15 mouse cellular contexts compared by ENCODE assay signal in genomic region chr6:54099659-54100058, GRCm38 (mm10).
DNase-seq lines count a peak whose midpoint lies in the region; ATAC-seq lines count a peak whose summit lies in the region.
"Had no signal": no experiment of that assay in that cellular context is flagged by ENCODE, and none has a peak within 500 bp of the region (broad histone marks: within the 10 kb centered on the region; RNA-seq: fewer than 3 reads in every experiment).

No protein-coding gene starts in this region.

- no peaks in the 10 kb centered on the region for H3K36me3 ChIP-seq in midbrain, embryonic 14.5 days (ENCODE audit: control insufficient read depth, insufficient read depth, low read length)
- no peaks in the 10 kb centered on the region for H3K36me3 ChIP-seq in midbrain, embryonic 13.5 days
- H3K36me3 ChIP-seq: embryonic facial prominence, embryonic 13.5 days; limb, embryonic 15.5 days had no signal

- H3K9ac ChIP-seq in midbrain, embryonic 14.5 days (replicated peaks; ENCODE audit: low read length): no peak overlapping the region
- H3K9ac ChIP-seq in midbrain, embryonic 13.5 days (replicated peaks): no peak overlapping the region
- H3K9ac ChIP-seq: embryonic facial prominence, embryonic 13.5 days; hindbrain, embryonic 14.5 days; limb, embryonic 15.5 days had no signal

- 73% methylated on average over 6 of the region's 6 CpGs for WGBS in midbrain, embryonic 14.5 days
- WGBS in midbrain, embryonic 13.5 days: 66% methylated on average over 6 of the region's 6 CpGs

- no peaks in the 10 kb centered on the region for H3K9me3 ChIP-seq in midbrain, embryonic 14.5 days (ENCODE audit: control insufficient read depth, low read length)
- H3K9me3 ChIP-seq in midbrain, embryonic 13.5 days: no peaks in the 10 kb centered on the region
- H3K9me3 ChIP-seq: embryonic facial prominence, embryonic 13.5 days; limb, embryonic 15.5 days had no signal

- H3K4me2 ChIP-seq in midbrain, embryonic 14.5 days (ENCODE audit: low read length): no peak overlapping the region
- no peak overlapping the region for H3K4me2 ChIP-seq in midbrain, embryonic 13.5 days (replicated peaks)
- H3K4me2 ChIP-seq: embryonic facial prominence, embryonic 13.5 days; hindbrain, embryonic 14.5 days; limb, embryonic 15.5 days had no signal

- H3K27me3 ChIP-seq in midbrain, embryonic 14.5 days (ENCODE audit: control insufficient read depth, insufficient read depth, low read length): no peaks in the 10 kb centered on the region
- no peaks in the 10 kb centered on the region for H3K27me3 ChIP-seq in midbrain, embryonic 13.5 days
- H3K27me3 ChIP-seq: CH12.LX; limb, embryonic 15.5 days had no signal

- no peak for ATAC-seq in midbrain, embryonic 14.5 days (ENCODE audit: low FRiP score, low TSS enrichment)
- no peak for ATAC-seq in midbrain, embryonic 13.5 days
- ATAC-seq: forebrain, embryonic 16.5 days had no signal

- intact Hi-C loops in left cerebral cortex, postnatal 36 days (cut with DNase I): no loop called here

- peak; percentile 21 to 48 for DNase-seq in heart, adult 18-20 months
- DNase-seq in heart, adult 8-10 months (ENCODE audit: low spot score): no peak
- peak; percentile 23 for DNase-seq in midbrain, embryonic 14.5 days
- DNase-seq in kidney, postnatal 14 days: peak; percentile 71
- peak; percentile 52 to 69 for DNase-seq in lung, postnatal 4 days
- no peak for DNase-seq in left cerebral cortex, postnatal 36 days (ENCODE audit: low spot score in 2 of 2)
- no peak for DNase-seq in urinary bladder, adult 18-20 months (ENCODE audit: low spot score in 2 of 2)
- DNase-seq: cerebellum, adult 9-11 months; layer of hippocampus, adult 9-11 months had no signal

- H3K4me3 ChIP-seq in midbrain, embryonic 14.5 days (replicated peaks; ENCODE audit: low read depth, low read length): no peak overlapping the region
- no peak overlapping the region for H3K4me3 ChIP-seq in midbrain, embryonic 13.5 days (replicated peaks)
- H3K4me3 ChIP-seq: embryonic facial prominence, embryonic 13.5 days; limb, embryonic 15.5 days had no signal

- no peaks in the 10 kb centered on the region for H3K4me1 ChIP-seq in midbrain, embryonic 14.5 days (ENCODE audit: control insufficient read depth, insufficient read depth, low read length)
- peaks cover 20% of the 10 kb centered on the region for H3K4me1 ChIP-seq in midbrain, embryonic 13.5 days (replicated peaks)
- H3K4me1 ChIP-seq: embryonic facial prominence, embryonic 13.5 days had no signal

- no peak overlapping the region for H3K27ac ChIP-seq in midbrain, embryonic 14.5 days (replicated peaks; ENCODE audit: low read depth, low read length)
- H3K27ac ChIP-seq in midbrain, embryonic 13.5 days: no peak overlapping the region
- H3K27ac ChIP-seq: embryonic facial prominence, embryonic 13.5 days; hindbrain, embryonic 14.5 days; limb, embryonic 15.5 days had no signal

Comparison
In these comparisons a context has a peak if more than half of its experiments do, and no peak if none do; other contexts are left out.
1. DNase-seq: peak in heart, adult 18-20 months (2 of 2), midbrain, embryonic 14.5 days (single experiment), kidney, postnatal 14 days (single experiment) and lung, postnatal 4 days (2 of 2); none in heart, adult 8-10 months (single experiment), left cerebral cortex, postnatal 36 days (0 of 2) and urinary bladder, adult 18-20 months (0 of 2).